Mouse (Mus musculus): Measurements from ENCODE around the gene Syt2.

The Syt2 gene

GRCm38 (mm10) chr1:134707516-134707915, 61.0 kb downstream of the Syt2 start:
- DNase-seq, result no peak

GRCm38 (mm10) chr1:134708274-134708673, 61.8 kb downstream of the Syt2 start:
- DNase-seq, result no peak

GRCm38 (mm10) chr1:134708801-134709385, 62.4 kb downstream of the Syt2 start:
- DNase-seq, result no peak

GRCm38 (mm10) chr1:134709411-134710306, 63.2 kb downstream of the Syt2 start:
- DNase-seq, result no peak

- DNase-seq, result no peak
These were observed 64.6 kb downstream of the Syt2 start for GRCm38 (mm10) chr1:134711061-134711460.

- no peak for DNase-seq
These were observed 65.2 kb downstream of the Syt2 start for GRCm38 (mm10) chr1:134711653-134712052.

- DNase-seq, result no peak
These were observed 66.4 kb downstream of the Syt2 start for GRCm38 (mm10) chr1:134712781-134713299.

- DNase-seq, result no peak
These were observed 67.0 kb downstream of the Syt2 start for GRCm38 (mm10) chr1:134713421-134713969.

- DNase-seq, result peak; percentile 75
These were observed 67.7 kb downstream of the Syt2 start for GRCm38 (mm10) chr1:134714166-134714565.

- DNase-seq, result peak; percentile 84
These were observed 68.6 kb downstream of the Syt2 start for GRCm38 (mm10) chr1:134715092-134715491.

GRCm38 (mm10) chr1:134719718-134720304, 73.3 kb downstream of the Syt2 start:
- no peak for DNase-seq

GRCm38 (mm10) chr1:134721486-134721885, 75.0 kb downstream of the Syt2 start:
- no peak for DNase-seq

- no peak for DNase-seq
These were observed 76.4 kb downstream of the Syt2 start for GRCm38 (mm10) chr1:134722891-134723290.

GRCm38 (mm10) chr1:134725276-134725675, 78.8 kb downstream of the Syt2 start:
- DNase-seq, result peak; percentile 95

- DNase-seq, result no peak
These were observed 80.0 kb downstream of the Syt2 start for GRCm38 (mm10) chr1:134726480-134726879.

- DNase-seq, result no peak
These were observed 80.8 kb downstream of the Syt2 start for GRCm38 (mm10) chr1:134727256-134727655.

GRCm38 (mm10) chr1:134733659-134734058, 87.2 kb downstream of the Syt2 start:
- no peak for DNase-seq

GRCm38 (mm10) chr1:134737463-134737862, 91.0 kb downstream of the Syt2 start:
- DNase-seq, result no peak

- no peak for DNase-seq
These were observed 95.0 kb downstream of the Syt2 start for GRCm38 (mm10) chr1:134741433-134741832.

- no peak for DNase-seq
These were observed 95.6 kb downstream of the Syt2 start for GRCm38 (mm10) chr1:134741946-134742661.

GRCm38 (mm10) chr1:134745648-134746047, 99.2 kb downstream of the Syt2 start:
- DNase-seq, result peak; percentile 95

Measured in heart, adult 11 months (tissue).